Mouse (Mus musculus): ENCODE results near the gene Ube2j2. TPM values are rescaled to one million over a fixed set of nuclear protein-coding genes. Genes with fewer than 3 reads are reported as not detected.

The Ube2j2 gene
- polyA plus RNA-seq, 1 experiment from 2014 or later, result 123 TPM

DNA sequence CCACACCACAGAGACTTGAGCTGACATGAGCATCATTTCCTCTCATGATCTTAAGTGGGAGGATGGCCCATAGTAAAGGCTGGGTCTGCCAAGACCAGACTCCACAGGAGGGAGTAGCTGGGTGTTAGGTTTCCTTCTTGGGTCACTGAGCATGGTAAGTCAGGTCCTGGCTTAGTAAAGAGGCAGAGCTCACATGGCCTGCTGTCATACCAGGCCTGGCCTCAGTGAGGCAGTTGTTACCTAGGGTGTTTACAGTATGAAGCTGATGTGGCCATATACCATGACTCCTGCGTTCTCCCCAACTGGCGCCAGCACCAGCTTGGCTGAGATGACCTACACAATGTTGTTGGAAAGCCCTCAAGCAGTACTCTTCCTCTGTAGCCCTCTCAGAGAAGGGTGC, 29.6 kb downstream of the Ube2j2 start:
- Histone ChIP-seq H3K27me3 (ENCODE audit: control insufficient read depth, insufficient read depth, low read length) (no peaks in the 10 kb centered on the region), H3K4me2 (ENCODE audit: low read depth, low read length) (no peak overlapping the region), H3K36me3 (ENCODE audit: control insufficient read depth, insufficient read depth, low read length) (no peaks in the 10 kb centered on the region), H3K27ac (ENCODE audit: low read depth, low read length) (no peak overlapping the region), H3K9me3 (ENCODE audit: control insufficient read depth, low read length) (no peaks in the 10 kb centered on the region), H3K4me3 (ENCODE audit: low read depth, low read length) (no peak overlapping the region), H3K4me1 (ENCODE audit: control insufficient read depth, insufficient read depth, low read length) (no peaks in the 10 kb centered on the region), H3K9ac (replicated peaks; ENCODE audit: low read depth, low read length) (no peak overlapping the region)
- ATAC-seq (ENCODE audit: low read depth), result no peak
- 74% methylated on average over 2 of the region's 2 CpGs for WGBS

DNA sequence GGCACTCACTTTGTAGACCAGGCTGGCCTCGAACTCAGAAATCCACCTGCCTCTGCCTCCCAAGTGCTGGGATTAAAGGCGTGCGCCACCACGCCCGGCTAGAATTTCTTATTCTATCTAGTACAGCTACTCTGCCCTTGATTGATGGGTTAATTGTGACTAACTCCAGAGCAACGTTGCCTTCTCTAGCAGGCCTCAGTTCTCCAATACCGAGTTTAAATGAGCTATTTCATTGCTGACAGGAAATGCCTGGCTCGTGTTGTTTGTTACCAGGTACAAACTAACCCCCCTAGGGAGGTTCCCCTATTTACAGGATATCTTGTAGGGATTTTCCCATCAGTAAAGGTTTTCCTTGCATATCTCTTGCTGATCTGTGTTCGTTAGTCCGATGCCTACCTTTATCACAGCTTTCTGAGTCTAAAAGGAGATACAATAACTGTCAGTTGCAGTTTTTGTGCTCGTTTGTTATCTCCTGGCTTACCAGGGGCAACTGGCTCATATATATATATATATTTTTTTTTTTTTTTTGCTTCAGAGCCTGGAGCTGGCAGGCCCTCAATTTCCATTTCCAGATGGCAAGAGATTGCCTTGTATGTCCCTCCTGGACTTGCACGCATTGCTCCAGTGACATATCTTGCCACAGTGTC, 37.9 kb downstream of the Ube2j2 start:
- H3K4me3 ChIP-seq (ENCODE audit: low read depth, low read length), result no peak overlapping the region
- H3K9me3 ChIP-seq (ENCODE audit: control insufficient read depth, low read length), result no peaks in the 10 kb centered on the region
- H3K27me3 ChIP-seq (ENCODE audit: control insufficient read depth, insufficient read depth, low read length), result no peaks in the 10 kb centered on the region
- no peak for ATAC-seq (ENCODE audit: low read depth)
- WGBS, result 83% methylated on average over 12 of the region's 12 CpGs
- no peaks in the 10 kb centered on the region for H3K36me3 ChIP-seq (ENCODE audit: control insufficient read depth, insufficient read depth, low read length)
- no peak overlapping the region for H3K4me2 ChIP-seq (ENCODE audit: low read depth, low read length)
- no peaks in the 10 kb centered on the region for H3K4me1 ChIP-seq (ENCODE audit: control insufficient read depth, insufficient read depth, low read length)
- no peak overlapping the region for H3K9ac ChIP-seq (replicated peaks; ENCODE audit: low read depth, low read length)
- H3K27ac ChIP-seq (ENCODE audit: low read depth, low read length), result no peak overlapping the region

DNA sequence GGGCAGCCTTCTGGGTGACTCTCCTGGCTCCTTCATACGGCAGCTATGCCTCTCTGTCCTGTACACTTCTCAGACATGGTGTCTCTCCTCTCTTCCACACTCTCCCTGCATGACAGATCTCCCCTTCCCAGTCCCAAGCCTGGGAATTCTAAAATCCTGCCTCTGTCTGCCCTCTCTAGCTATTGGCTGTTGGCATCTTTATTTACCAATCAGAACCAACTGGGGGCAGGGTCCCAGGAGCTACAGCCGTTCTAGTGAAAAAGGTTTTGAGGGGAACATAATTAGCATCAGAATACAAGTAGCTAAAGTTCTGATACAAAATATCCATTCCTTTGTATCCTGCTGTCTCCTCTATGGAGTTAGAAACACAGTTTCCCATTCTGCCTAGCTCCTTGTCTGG, 40.2 kb downstream of the Ube2j2 start:
- no peaks in the 10 kb centered on the region for H3K27me3 ChIP-seq (ENCODE audit: control insufficient read depth, insufficient read depth, low read length)
- no peaks in the 10 kb centered on the region for H3K9me3 ChIP-seq (ENCODE audit: control insufficient read depth, low read length)
- H3K4me2 ChIP-seq (ENCODE audit: low read depth, low read length), result no peak overlapping the region
- H3K4me3 ChIP-seq (ENCODE audit: low read depth, low read length), result no peak overlapping the region
- no peaks in the 10 kb centered on the region for H3K36me3 ChIP-seq (ENCODE audit: control insufficient read depth, insufficient read depth, low read length)
- no peak for ATAC-seq (ENCODE audit: low read depth)
- no peak overlapping the region for H3K27ac ChIP-seq (ENCODE audit: low read depth, low read length)
- H3K9ac ChIP-seq (replicated peaks; ENCODE audit: low read depth, low read length), result no peak overlapping the region
- H3K4me1 ChIP-seq (ENCODE audit: control insufficient read depth, insufficient read depth, low read length), result no peaks in the 10 kb centered on the region
- WGBS, result 16% methylated on average over 2 of the region's 2 CpGs

DNA sequence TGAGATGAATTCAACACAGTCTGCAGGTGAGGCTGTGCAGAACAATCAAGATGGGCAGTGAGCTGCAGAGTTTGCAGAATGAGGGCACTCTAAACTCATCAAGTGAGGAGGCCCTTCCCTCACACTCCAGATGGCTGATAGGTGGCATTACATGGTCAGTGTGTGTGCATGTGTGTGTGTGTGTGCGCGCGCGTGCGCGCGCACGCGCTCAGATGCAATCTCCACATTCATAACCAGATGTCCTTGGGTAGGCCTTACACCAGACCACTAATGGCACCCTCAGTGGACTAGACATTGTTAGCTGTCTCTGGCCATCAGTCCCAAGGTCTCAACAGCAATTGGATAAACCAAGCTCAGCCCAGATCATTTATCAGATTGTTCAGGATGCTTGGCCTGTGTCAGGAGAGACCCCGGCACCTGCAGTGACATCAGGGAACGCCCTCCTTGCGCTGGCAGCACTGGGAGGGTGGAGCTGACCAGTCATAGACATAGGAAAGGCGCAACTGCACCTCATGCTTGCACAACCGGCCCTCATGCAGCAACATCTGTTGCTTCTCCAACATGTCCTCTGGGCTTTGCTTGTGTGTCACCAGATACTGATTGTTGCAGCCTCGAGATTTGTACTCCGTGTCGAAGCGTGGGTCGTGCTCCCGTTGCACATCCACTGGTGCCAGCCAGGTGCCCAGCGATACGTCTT, 47.7 kb downstream of the Ube2j2 start:
- peak overlapping the region; percentile 82 for H3K4me3 ChIP-seq (ENCODE audit: low read depth, low read length)
- H3K27ac ChIP-seq (ENCODE audit: low read depth, low read length), result peak overlapping the region; percentile 92
- no peaks in the 10 kb centered on the region for H3K36me3 ChIP-seq (ENCODE audit: control insufficient read depth, insufficient read depth, low read length)
- H3K4me2 ChIP-seq (ENCODE audit: low read depth, low read length), result peak overlapping the region; percentile 97
- no peaks in the 10 kb centered on the region for H3K27me3 ChIP-seq (ENCODE audit: control insufficient read depth, insufficient read depth, low read length)
- peak; percentile 0 for ATAC-seq (ENCODE audit: low read depth)
- H3K4me1 ChIP-seq (ENCODE audit: control insufficient read depth, insufficient read depth, low read length), result peaks cover 23% of the 10 kb centered on the region
- whole genome bisulfite sequencing, result 85% methylated on average over 22 of the region's 22 CpGs
- peak overlapping the region; percentile 72 for H3K9ac ChIP-seq (replicated peaks; ENCODE audit: low read depth, low read length)
- H3K9me3 ChIP-seq (ENCODE audit: control insufficient read depth, low read length), result no peaks in the 10 kb centered on the region

DNA sequence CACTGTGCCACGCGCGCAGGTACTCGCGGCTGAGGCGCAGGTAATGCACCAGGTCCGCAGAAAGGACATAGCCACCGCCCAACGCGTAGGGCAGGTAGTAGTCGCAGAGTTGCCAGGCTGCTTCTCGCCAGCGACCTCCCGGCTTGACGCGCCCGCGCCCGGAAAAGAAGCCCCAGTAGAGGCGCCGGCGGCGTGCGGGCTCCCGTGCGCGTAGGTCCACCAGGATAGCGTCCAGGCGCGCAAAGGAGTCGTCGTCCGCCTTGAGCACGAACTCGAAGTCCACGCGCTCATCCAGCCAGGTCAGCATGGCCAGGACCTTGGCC, 48.2 kb downstream of the Ube2j2 start:
- peak; percentile 25; the same call in 1 of the 2 replicates for ATAC-seq (ENCODE audit: low read depth)
- no peaks in the 10 kb centered on the region for H3K36me3 ChIP-seq (ENCODE audit: control insufficient read depth, insufficient read depth, low read length)
- no peaks in the 10 kb centered on the region for H3K9me3 ChIP-seq (ENCODE audit: control insufficient read depth, low read length)
- H3K27ac ChIP-seq (ENCODE audit: low read depth, low read length), result peak overlapping the region; percentile 92
- peak overlapping the region; percentile 72 for H3K9ac ChIP-seq (replicated peaks; ENCODE audit: low read depth, low read length)
- peaks cover 23% of the 10 kb centered on the region for H3K4me1 ChIP-seq (ENCODE audit: control insufficient read depth, insufficient read depth, low read length)
- H3K27me3 ChIP-seq (ENCODE audit: control insufficient read depth, insufficient read depth, low read length), result no peaks in the 10 kb centered on the region
- 20% methylated on average over 37 of the region's 37 CpGs for WGBS
- peak overlapping the region; percentile 97 for H3K4me2 ChIP-seq (ENCODE audit: low read depth, low read length)
- H3K4me3 ChIP-seq (ENCODE audit: low read depth, low read length), result peak overlapping the region; percentile 82

DNA sequence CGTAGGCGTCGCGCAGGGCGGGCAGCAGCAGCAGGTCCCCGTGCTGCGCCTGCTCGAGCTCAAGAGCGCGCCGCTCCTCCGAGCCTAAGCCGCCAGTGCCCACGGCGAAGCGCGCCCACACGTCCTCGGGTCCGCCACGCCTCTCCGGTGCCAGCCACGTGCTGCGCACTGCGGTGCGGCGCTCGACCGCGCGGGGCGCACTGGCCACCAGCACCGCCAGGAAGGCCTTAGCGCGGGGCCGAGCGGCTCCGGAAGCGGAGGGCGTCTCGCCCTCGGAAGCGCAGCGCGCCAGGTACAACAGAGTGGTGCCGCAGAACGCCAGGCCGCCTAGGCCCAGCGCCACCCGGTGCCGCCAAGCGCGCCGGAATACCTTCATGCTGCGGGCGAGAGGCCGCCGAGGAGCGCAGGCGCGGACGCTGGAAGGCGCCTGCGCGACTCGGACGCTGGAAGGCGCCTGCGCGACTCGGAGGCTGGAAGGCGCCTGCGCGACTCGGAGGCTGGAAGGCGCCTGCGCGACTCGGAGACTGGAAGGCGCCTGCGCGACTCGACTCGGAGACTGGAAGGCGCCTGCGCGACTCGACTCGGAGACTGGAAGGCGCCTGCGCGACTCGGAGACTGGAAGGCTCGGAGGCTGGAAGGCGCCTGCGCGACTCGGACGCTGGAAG, 48.7 kb downstream of the Ube2j2 start, which contains the start of the genes B3galt6 and Sdf4:
Gene B3galt6, minus strand, starts transcription at position 409 of the 665 bp plus-strand sequence.
Gene Sdf4, plus strand, starts transcription at position 632 of the 665 bp plus-strand sequence.
- under 1% methylated on average over 97 of the region's 99 CpGs for WGBS
- peak; percentile 90 for ATAC-seq (ENCODE audit: low read depth)
- H3K9ac ChIP-seq (replicated peaks; ENCODE audit: low read depth, low read length), result peak within 1 kb of the TSS; percentile 72

DNA sequence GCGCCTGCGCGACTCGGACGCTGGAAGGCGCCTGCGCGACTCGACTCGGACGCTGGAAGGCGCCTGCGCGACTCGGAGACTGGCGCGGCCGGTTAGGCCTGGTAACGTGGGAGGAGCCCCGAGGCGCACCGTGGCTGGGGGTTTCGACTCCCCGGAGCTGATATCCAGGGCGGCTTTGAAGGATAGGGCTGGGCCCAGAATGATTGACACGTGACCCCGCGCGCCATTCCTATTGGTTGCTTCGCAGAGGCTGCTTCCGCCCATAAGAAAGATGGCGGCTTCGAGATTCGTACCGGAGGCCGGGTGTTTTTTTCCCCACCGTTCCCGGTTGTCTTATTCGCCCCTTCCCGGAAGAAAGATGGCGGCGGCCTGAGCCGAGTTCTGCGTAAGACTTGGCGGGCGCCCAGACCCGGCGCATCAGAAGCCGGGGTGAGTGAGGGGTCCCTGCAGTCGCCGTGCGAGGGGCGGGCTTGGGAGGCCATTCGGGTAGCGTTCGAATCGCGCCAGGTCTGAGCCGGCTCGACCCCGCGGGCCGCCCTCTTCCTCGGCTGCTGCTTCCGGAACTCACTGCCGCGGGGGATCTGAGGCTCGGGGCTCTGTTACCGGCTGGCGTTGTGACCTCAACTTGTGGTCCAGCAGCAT, 49.4 kb downstream of the Ube2j2 start:
- Histone ChIP-seq H3K4me1 (ENCODE audit: control insufficient read depth, insufficient read depth, low read length) (peaks cover 23% of the 10 kb centered on the region), H3K4me2 (ENCODE audit: low read depth, low read length) (peak overlapping the region; percentile 48), H3K27me3 (ENCODE audit: control insufficient read depth, insufficient read depth, low read length) (no peaks in the 10 kb centered on the region), H3K9ac (replicated peaks; ENCODE audit: low read depth, low read length) (peak overlapping the region; percentile 71), H3K4me3 (ENCODE audit: low read depth, low read length) (peak overlapping the region; percentile 82), H3K9me3 (ENCODE audit: control insufficient read depth, low read length) (no peaks in the 10 kb centered on the region), H3K36me3 (ENCODE audit: control insufficient read depth, insufficient read depth, low read length) (no peaks in the 10 kb centered on the region), H3K27ac (ENCODE audit: low read depth, low read length) (peak overlapping the region; percentile 89)
- peak; percentile 83 for ATAC-seq (ENCODE audit: low read depth)
- WGBS, result under 1% methylated on average over 69 of the region's 70 CpGs

More for the DNA sequence above, 48.7 kb downstream of the Ube2j2 start, which contains the start of the genes B3galt6 and Sdf4:
- no peaks in the 10 kb centered on the region for H3K27me3 ChIP-seq (ENCODE audit: control insufficient read depth, insufficient read depth, low read length)
- H3K4me2 ChIP-seq (ENCODE audit: low read depth, low read length), result peak within 1 kb of the TSS; percentile 97
- H3K4me3 ChIP-seq (ENCODE audit: low read depth, low read length), result peak within 1 kb of the TSS; percentile 82
- peak within 1 kb of the TSS; percentile 92 for H3K27ac ChIP-seq (ENCODE audit: low read depth, low read length)
- no peaks in the 10 kb centered on the region for H3K9me3 ChIP-seq (ENCODE audit: control insufficient read depth, low read length)
- H3K36me3 ChIP-seq (ENCODE audit: control insufficient read depth, insufficient read depth, low read length), result no peaks in the 10 kb centered on the region
- H3K4me1 ChIP-seq (ENCODE audit: control insufficient read depth, insufficient read depth, low read length), result peaks cover 23% of the 10 kb centered on the region

DNA sequence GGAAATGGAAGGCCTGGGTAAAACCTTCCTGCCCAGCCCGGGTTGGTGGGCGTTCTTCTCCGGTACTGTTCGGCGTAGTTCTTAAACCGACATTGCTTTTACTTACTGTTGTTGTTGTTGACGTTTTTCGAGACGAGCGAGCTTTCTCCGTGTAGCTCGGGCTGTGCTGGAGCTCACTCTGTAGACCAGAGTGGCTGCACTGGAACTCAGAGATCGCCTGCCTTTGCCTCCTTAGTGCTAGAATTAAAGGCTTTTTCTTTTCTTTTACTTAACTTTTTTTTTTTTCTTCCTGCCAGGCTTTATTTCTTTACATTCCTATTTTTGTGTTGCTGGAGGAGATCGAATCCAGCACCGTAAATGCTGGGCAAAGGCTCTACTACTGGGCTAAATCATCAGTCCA, 50.0 kb downstream of the Ube2j2 start:
- ATAC-seq (ENCODE audit: low read depth), result no peak
- H3K27ac ChIP-seq (ENCODE audit: low read depth, low read length), result peak overlapping the region; percentile 89

More for the DNA sequence above, 50.0 kb downstream of the Ube2j2 start:
- Histone ChIP-seq H3K4me1 (ENCODE audit: control insufficient read depth, insufficient read depth, low read length) (peaks cover 23% of the 10 kb centered on the region), H3K9me3 (ENCODE audit: control insufficient read depth, low read length) (no peaks in the 10 kb centered on the region), H3K4me2 (ENCODE audit: low read depth, low read length) (peak overlapping the region; percentile 48), H3K27me3 (ENCODE audit: control insufficient read depth, insufficient read depth, low read length) (no peaks in the 10 kb centered on the region), H3K9ac (replicated peaks; ENCODE audit: low read depth, low read length) (peak overlapping the region; percentile 71), H3K4me3 (ENCODE audit: low read depth, low read length) (peak overlapping the region; percentile 82), H3K36me3 (ENCODE audit: control insufficient read depth, insufficient read depth, low read length) (peaks cover 1% of the 10 kb centered on the region; the same call in 1 of the 2 replicates)
- 4% methylated on average over 15 of the region's 15 CpGs for WGBS
